Mouse (Mus musculus) limb, embryonic 14.5 days (tissue): ENCODE results near the gene Btf3l4. TPM values are rescaled to one million over a fixed set of nuclear protein-coding genes. Genes with fewer than 3 reads are reported as not detected.
A peak's percentile ranks its signal among the peaks of the same experiment; 100 is the strongest.

ENCODE experiments used
- ATAC-seq: fragments of 200-750 bp; cut with Nextera tagmentation; 2 replicates; pipeline ENCODE4 v1.8.0; 2017; ENCODE audit warnings: low read depth, moderate number of reproducible peaks, moderate TSS enrichment; ENCODE audit not compliant: low FRiP score
- DNase-seq: peaks from one replicate; pipeline ENCODE4 v3.0.0-alpha.2; 2015; ENCODE audit warnings: low spot score
- H3K27ac ChIP-seq: fragments of 300-500 bp; sonication (generic); replicated peaks from 2 replicates; pipeline ENCODE4 v1.5.1; 2014; ENCODE audit warnings: low read depth, mild to moderate bottlenecking, low read length, moderate library complexity, mixed read lengths
- H3K27me3 ChIP-seq: fragments of 300-500 bp; sonication (generic); 2 replicates; pipeline ENCODE4 v1.6.1; 2014; ENCODE audit warnings: low read length, mixed read lengths; ENCODE audit not compliant: control insufficient read depth, insufficient read depth
- H3K36me3 ChIP-seq: fragments of 300-500 bp; sonication (generic); 2 replicates; pipeline ENCODE4 v1.6.1; 2014; ENCODE audit warnings: mild to moderate bottlenecking, low read length, moderate library complexity, mixed read lengths; ENCODE audit not compliant: control insufficient read depth, insufficient read depth
- H3K4me1 ChIP-seq: fragments of 300-500 bp; sonication (generic); 2 replicates; pipeline ENCODE4 v1.6.1; 2014; ENCODE audit warnings: antibody characterized with exemption, low read length, mixed read lengths; ENCODE audit not compliant: control insufficient read depth, insufficient read depth
- H3K4me2 ChIP-seq: fragments of 300-500 bp; sonication (generic); replicated peaks from 2 replicates; pipeline ENCODE4 v1.6.1; 2014; ENCODE audit warnings: low read depth, mild to moderate bottlenecking, low read length, moderate library complexity; ENCODE audit not compliant: severe bottlenecking
- H3K4me3 ChIP-seq: fragments of 300-500 bp; sonication (generic); replicated peaks from 2 replicates; pipeline ENCODE4 v1.5.1; 2014; ENCODE audit warnings: low read length
- H3K9ac ChIP-seq: fragments of 300-500 bp; sonication (generic); 2 replicates; pipeline ENCODE4 v1.6.1; 2014; ENCODE audit warnings: mild to moderate bottlenecking, low read depth, low read length, moderate library complexity; ENCODE audit not compliant: severe bottlenecking
- H3K9me3 ChIP-seq: fragments of 300-500 bp; sonication (generic); 2 replicates; pipeline ENCODE4 v1.6.1; 2016; ENCODE audit warnings: low read length; ENCODE audit not compliant: control insufficient read depth
- POLR2A ChIP-seq: fragments of 200-500 bp; IDR thresholded peaks from 2 replicates; pipeline ENCODE4 v1.8.0; 2012; ENCODE audit warnings: inconsistent platforms, mild to moderate bottlenecking, moderate library complexity, borderline replicate concordance; ENCODE audit not compliant: insufficient read depth, insufficient read length; ENCODE audit errors: extremely low read depth
- WGBS: fragments of 180-500 bp; shearing (Covaris S2); extraction: QIAGEN DNeasy Blood & Tissue Kit; methylation state at CpG from one replicate; pipeline ENCODE4 v1.1.7; 2014; 5-methylcytosine and 5-hydroxymethylcytosine counted together
- polyA plus RNA-seq, 2 experiments: library from polyadenylated mRNA; depleted of rRNA in 1 of 2; stranded (reverse) in 1 of 2; unstranded in 1 of 2; fragments of >200 nt; fragmentation: Nextera tagmentation in 1 of 2; extraction: Ambion mirVana in 1 of 2; gene quantifications; 2 replicates each; pipeline versions ENCODE4 v1.2.1 to v1.2.3; 2012 to 2014

The Btf3l4 gene
- polyA plus RNA-seq, 2 experiments: 99.9 to 167 TPM

GRCm38 (mm10) chr4:108866806-108867205, 33.4 kb upstream of the Btf3l4 start:
- no peaks in the 10 kb centered on the region for H3K4me1 ChIP-seq
- TF ChIP-seq POLR2A: no peak
- H3K27me3 ChIP-seq: no peaks in the 10 kb centered on the region
- H3K4me2 ChIP-seq: no peak overlapping the region
- no peak overlapping the region for H3K9ac ChIP-seq
- H3K27ac ChIP-seq: no peak overlapping the region
- H3K36me3 ChIP-seq: peaks cover 25% of the 10 kb centered on the region
- DNase-seq (no peak), ATAC-seq (no peak)
- no peak overlapping the region for H3K4me3 ChIP-seq
- H3K9me3 ChIP-seq: no peaks in the 10 kb centered on the region
- 88% methylated on average over 7 of the region's 7 CpGs for WGBS

GRCm38 (mm10) chr4:108848505-108848848, 15.1 kb upstream of the Btf3l4 start, which contains the start of gene A730015C16Rik:
A730015C16Rik (minus strand) TSS chr4:108848619.
- TF ChIP-seq POLR2A: no peak
- Histone ChIP-seq H3K4me3 (peak within 1 kb of the TSS; percentile 81), H3K36me3 (peaks cover 16% of the 10 kb centered on the region), H3K27ac (peak within 1 kb of the TSS; percentile 87), H3K4me2 (peak within 1 kb of the TSS; percentile 94), H3K9ac (peak within 1 kb of the TSS; percentile 82), H3K4me1 (peaks cover 12% of the 10 kb centered on the region), H3K9me3 (no peaks in the 10 kb centered on the region), H3K27me3 (no peaks in the 10 kb centered on the region)
- peak; percentile 17; the same call in 1 of the 2 replicates for ATAC-seq
- DNase-seq: no peak
- 11% methylated on average over 20 of the region's 20 CpGs for WGBS

GRCm38 (mm10) chr4:108847715-108848504, 14.5 kb upstream of the Btf3l4 start, which contains the start of gene Kti12:
Kti12 (plus strand) TSS chr4:108847785.
- no peaks in the 10 kb centered on the region for H3K27me3 ChIP-seq
- DNase-seq (peak; percentile 94), ATAC-seq (peak; percentile 92)
- H3K4me3 ChIP-seq: peak within 1 kb of the TSS; percentile 81
- H3K9ac ChIP-seq: peak within 1 kb of the TSS; percentile 82
- H3K27ac ChIP-seq: peak within 1 kb of the TSS; percentile 87
- H3K4me1 ChIP-seq: peaks cover 12% of the 10 kb centered on the region
- under 1% methylated on average over 55 of the region's 77 CpGs for WGBS
- H3K9me3 ChIP-seq: no peaks in the 10 kb centered on the region
- H3K4me2 ChIP-seq: peak within 1 kb of the TSS; percentile 94
- TF ChIP-seq POLR2A: peak; percentile 51; the same call in 1 of the 2 replicates
- peaks cover 10% of the 10 kb centered on the region for H3K36me3 ChIP-seq

- Histone ChIP-seq H3K36me3 (peaks cover 7% of the 10 kb centered on the region), H3K4me3 (no peak overlapping the region), H3K27me3 (no peaks in the 10 kb centered on the region), H3K4me1 (peaks cover 12% of the 10 kb centered on the region), H3K27ac (no peak overlapping the region), H3K9ac (no peak overlapping the region), H3K9me3 (no peaks in the 10 kb centered on the region), H3K4me2 (no peak overlapping the region)
- DNase-seq: no peak
- no peak for ATAC-seq
- 84% methylated on average over 5 of the region's 5 CpGs for WGBS
- no peak for TF ChIP-seq POLR2A
Observed at GRCm38 (mm10) chr4:108845824-108846569, 12.6 kb upstream of the Btf3l4 start.

- DNase-seq (no peak), ATAC-seq (no peak)
- Histone ChIP-seq H3K36me3 (peaks cover 5% of the 10 kb centered on the region; the same call in 1 of the 2 replicates), H3K4me2 (no peak overlapping the region), H3K9me3 (no peaks in the 10 kb centered on the region), H3K27ac (no peak overlapping the region), H3K4me3 (no peak overlapping the region), H3K4me1 (peaks cover under 1% of the 10 kb centered on the region; the same call in 1 of the 2 replicates), H3K9ac (no peak overlapping the region), H3K27me3 (no peaks in the 10 kb centered on the region)
- no peak for TF ChIP-seq POLR2A
Observed at GRCm38 (mm10) chr4:108843336-108843735, 9.9 kb upstream of the Btf3l4 start.
